Mouse (Mus musculus) lung, adult 2 months (tissue): ENCODE data around the gene Rnf115.

Experiments used
- CTCF ChIP-seq: fragments of 200-500 bp; IDR thresholded peaks from 2 replicates; pipeline ENCODE4 v1.5.1; 2011; ENCODE audit warnings: mild to moderate bottlenecking, low read length, control low read depth; ENCODE audit not compliant: insufficient read depth
- POLR2A ChIP-seq: fragments of 200-500 bp; IDR thresholded peaks from 2 replicates; pipeline ENCODE4 v1.6.1; 2011; ENCODE audit warnings: low read depth, mild to moderate bottlenecking, control low read depth, low read length, borderline replicate concordance; ENCODE audit errors: extremely low read depth

DNA sequence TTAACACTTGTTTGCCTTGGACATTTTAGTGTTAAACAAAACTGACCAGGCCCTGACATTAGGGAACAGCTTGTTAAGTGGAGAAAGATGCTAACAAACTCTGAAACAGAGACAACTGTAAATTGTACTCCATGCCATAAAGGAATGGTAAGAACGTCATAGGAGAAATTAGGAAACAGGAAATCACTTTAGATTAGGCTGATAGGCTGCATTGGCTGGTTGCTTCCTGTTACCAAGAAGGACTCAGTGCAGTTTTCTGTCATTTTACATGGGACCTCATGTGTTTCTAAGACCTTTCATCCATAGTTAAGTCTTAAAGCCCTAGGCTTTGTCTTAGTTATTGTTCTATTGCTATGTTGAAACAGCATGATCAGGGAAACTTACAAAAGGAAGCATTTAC, 19.4 kb downstream of the Rnf115 start:
- TF ChIP-seq CTCF (no peak), POLR2A (no peak)
